Mouse (Mus musculus) thymus, postnatal 0 days (tissue): ENCODE measurements around the gene Slc39a11. TPM values are rescaled to one million over a fixed set of nuclear protein-coding genes. Genes with fewer than 3 reads are reported as not detected.

Source experiments
- DNase-seq: peaks from one replicate; pipeline ENCODE4 v3.0.0-alpha.2; 2015; ENCODE audit warnings: low spot score
- polyA plus RNA-seq: library from polyadenylated mRNA; unstranded; fragments of >200 nt; fragmentation: Nextera tagmentation; extraction: Ambion mirVana; gene quantifications from 2 replicates; pipeline ENCODE4 v1.2.1, GENCODE M21; 2015

The Slc39a11 gene
- polyA plus RNA-seq, 1 experiment from 2014 or later, result 19.4 TPM

DNA sequence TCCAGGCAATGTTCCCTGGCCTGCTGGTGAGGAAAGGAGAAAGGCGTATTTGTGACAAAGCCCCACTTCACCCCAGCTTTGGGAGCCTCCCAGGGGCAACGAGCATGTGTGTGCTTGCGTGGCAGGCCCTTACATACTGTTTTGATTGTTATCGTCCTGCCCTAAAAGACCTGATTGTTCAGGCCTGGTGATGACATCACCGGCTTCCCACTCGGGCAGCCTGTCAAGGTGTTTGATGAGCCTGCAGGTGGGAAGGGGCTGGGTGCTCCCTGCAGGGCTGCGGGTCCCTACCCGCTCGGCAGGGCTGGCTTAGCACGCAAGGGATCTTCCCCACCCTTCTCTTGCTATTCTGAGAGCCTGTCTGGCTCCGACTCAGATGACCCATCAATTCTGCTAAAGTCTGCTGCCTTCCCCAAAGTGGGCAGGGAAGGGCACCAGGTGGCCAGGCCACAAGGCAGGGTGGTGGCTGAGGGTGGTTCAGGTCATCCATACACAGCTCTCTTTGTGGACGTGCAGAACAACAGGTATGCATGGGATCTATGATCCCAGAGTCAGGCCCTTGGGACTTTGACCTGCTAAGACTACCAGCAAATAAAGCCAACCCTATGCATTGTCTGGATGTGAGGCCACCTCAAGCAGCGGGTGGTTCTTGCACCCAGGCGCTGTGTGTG, 390.0 kb downstream of the Slc39a11 start:
- DNase-seq, result no peak

GRCm38 (mm10) chr11:113258016-113258415, 391.9 kb downstream of the Slc39a11 start:
- DNase-seq, result no peak

DNA sequence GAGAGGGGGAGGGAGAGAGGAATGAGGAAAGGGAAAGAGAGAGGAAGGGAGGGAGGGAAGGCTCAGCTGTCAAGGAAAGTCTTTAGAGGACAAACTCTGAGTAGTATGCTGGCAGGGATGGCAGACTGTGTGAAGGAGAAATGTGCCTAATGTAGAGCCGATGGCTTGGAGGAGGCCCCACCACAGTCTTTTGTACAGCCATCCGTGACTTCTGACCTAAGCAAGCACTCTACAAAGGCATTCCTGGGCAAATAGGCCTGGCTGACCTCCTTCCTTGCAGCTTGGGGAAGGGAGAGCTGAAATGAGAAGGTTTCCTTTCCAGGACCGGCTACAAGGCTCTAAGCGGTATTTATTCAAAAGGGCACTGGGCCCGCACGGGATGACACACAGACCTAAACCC, 395.2 kb downstream of the Slc39a11 start:
- DNase-seq, result no peak

GRCm38 (mm10) chr11:113253169-113253568, 396.7 kb downstream of the Slc39a11 start:
- DNase-seq, result no peak

DNA sequence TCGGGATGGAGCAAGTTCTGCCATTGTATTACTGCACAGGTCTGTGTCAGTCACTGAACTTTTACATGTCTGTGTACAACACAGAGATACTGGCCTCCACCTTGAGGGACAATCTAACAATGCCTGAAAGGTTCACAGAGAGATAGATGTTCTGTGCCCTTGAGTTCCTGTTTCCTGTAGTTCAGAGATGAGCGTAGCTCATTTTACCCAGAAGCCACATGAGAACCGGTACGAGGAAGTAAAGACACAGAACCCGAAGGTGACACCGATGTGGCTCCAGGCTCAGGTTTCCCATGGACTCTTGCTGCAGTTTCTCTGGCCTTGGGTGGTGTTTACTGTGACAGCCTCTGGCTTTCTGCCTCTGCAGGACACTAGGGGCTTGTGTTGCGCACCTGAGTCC, 398.7 kb downstream of the Slc39a11 start:
- peak; percentile 25 for DNase-seq

- DNase-seq, result no peak
Measured at GRCm38 (mm10) chr11:113246475-113246874, 403.4 kb downstream of the Slc39a11 start.

- DNase-seq, result no peak
Measured at GRCm38 (mm10) chr11:113245666-113246065, 404.2 kb downstream of the Slc39a11 start.

DNA sequence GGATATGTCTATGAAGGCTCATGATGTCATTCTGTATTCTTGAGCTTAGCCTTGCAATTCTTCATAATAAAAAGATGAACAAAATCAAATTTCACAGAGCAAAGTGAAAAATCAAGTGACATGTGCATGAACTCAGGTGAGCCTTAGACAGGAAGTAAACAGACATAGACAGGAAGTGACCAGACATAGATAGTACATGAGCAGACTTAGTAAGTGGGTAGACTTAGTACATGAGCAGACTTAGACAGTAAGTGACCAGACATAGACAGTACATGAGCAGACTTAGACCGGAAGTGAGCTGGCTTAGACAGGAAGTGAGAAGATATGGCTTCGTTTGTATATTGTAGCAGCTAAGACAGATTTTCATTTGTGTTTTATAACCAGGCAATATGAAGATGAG, 415.4 kb downstream of the Slc39a11 start:
- DNase-seq, result no peak

- no peak for DNase-seq
Measured at GRCm38 (mm10) chr11:113232049-113232448, 417.8 kb downstream of the Slc39a11 start.

DNA sequence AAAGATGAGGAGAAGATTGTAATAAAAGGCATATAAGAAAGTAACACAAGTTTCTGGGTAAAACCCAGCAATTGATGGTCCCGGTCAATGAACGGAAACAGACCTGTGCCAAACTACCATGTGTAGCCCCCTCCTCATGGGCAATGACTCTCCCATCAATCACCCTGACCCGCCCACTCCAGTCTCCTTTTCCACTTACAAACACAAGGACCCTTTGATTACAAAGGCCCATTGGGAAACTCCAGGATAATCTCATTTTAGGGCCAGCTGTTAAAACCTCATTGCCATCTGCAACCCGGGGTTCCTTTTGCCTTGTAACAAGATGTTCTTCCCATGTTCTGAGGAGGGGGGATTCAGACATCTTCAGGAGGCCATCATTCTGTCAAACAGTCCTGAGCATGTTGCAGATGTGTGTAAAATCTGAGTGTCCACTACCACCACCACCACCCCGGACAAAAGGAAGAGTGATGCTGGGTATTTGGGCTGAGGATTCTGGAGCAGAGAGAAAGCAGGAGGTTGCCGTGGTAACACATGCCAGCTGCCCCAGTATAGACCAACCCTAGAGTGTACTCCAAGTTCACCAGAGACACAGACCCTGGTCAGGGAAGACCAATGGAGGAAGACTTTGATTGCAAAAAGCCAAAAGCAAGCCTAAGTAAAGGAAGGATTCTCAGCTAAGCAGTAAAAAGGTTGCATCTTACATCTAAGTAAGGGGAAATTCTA, 419.3 kb downstream of the Slc39a11 start:
- DNase-seq, result no peak

DNA sequence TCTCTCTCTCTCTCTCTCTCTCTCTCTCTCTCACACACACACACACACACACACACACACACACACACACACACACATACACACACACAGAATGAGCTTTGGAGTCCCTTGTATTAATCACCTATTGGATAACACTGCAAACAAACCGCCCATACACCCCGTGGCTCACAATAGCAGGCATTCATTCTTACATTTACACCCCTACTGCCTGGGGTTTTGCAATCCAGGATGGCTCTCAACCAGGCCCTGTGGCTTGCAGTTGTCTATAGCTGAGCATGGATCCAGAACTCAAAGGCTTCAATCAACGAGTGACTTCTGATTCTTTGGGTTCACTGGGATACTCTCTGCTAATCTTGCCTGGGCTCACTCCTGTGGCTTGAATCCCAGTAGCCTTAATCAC, 424.1 kb downstream of the Slc39a11 start:
- DNase-seq, result no peak

GRCm38 (mm10) chr11:113223756-113224323, 426.0 kb downstream of the Slc39a11 start:
- DNase-seq, result no peak

DNA sequence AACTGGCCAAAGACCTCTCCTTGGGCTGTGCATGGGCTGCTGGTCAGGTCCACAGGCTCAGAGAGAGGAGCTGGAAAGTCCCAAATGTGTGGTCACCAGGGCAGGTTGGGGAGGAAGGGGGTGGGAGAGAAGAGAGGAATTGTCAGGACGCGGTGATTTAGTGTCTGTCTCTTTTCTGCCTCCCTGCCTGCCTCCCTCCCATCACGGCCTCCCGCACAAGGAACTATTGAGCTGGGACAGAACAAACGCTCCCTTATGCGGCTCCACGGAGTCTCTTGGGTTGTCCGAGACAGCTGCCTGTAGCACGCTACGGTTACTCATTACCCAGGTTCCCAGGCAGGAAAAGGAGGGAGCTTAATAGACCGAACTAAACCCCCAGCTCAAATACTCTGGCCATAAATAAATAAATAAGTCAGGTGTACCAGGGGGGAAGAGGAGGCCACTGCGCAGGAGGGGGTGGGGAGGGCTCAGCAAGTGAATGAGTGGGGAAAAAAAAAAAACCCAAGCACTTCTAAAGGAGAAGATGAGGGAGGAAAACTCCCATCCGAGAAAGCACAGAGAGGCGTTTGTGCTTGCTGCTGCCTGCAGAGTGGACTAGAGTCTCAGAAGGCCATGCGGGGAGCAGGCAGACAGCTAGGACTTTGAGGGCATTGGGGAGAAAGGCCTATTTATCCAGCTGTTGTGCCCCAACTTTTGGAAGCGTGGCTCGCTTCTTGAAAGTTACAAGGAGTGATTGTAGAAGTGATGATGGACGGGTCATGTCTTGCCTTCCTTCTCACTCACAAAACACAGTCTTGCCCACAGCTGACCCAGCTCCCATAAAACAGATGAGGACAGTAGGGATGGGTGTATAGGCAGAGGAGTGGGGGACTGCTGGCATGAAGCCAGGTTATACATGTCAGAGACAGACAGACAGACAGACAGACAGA, 428.3 kb downstream of the Slc39a11 start:
- no peak for DNase-seq

GRCm38 (mm10) chr11:113220649-113221048, 429.2 kb downstream of the Slc39a11 start:
- no peak for DNase-seq

DNA sequence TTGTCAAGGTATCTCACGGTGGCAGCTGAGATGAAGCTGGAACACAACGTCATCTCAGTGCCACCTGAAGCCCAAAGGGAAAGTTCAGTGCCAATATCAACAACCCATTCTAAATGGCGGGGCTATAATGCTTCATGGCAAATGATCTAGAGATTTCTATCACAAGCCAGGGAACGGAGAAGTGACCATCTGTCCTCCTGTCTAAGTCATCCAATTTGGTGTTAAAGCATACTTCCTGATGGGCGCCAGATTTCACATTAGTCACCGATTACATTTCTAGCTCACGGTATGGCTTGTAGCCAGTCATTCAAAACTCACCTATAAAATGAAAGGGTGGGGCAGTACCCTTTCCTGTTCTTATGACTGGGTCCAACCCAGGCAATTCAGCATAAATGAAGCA, 435.1 kb downstream of the Slc39a11 start:
- no peak for DNase-seq

GRCm38 (mm10) chr11:113212390-113213025, 437.4 kb downstream of the Slc39a11 start:
- no peak for DNase-seq

- no peak for DNase-seq
Measured at GRCm38 (mm10) chr11:113209220-113209878, 440.5 kb downstream of the Slc39a11 start.

DNA sequence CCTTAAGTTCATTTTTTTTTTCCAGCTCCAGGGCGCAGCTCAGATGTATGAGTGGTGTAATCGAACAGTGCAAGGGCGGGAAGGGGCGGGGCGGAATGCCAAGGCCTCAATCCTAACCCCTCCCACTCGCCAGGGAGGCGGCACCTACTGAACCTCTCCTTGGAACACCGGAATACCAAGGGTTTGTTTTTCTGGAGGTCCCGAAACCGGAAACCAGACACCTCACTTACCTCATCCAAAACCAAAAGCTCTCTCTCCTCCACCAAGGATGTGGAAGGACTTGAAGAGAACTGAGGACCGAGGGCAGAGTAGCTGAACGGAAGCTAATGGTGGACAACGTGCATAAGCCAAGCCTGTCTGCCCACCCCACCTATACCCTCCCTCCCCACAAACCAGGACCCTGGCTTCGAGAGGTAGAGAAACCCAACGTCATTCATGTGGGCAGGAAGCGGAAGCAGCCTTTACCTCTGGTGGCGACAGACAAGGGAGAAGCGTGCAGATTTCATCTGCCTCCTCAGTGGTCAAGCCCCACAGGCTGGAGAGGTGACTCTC, 441.3 kb downstream of the Slc39a11 start:
- DNase-seq, result no peak

- DNase-seq, result no peak
Measured at GRCm38 (mm10) chr11:113207966-113208365, 441.9 kb downstream of the Slc39a11 start.

DNA sequence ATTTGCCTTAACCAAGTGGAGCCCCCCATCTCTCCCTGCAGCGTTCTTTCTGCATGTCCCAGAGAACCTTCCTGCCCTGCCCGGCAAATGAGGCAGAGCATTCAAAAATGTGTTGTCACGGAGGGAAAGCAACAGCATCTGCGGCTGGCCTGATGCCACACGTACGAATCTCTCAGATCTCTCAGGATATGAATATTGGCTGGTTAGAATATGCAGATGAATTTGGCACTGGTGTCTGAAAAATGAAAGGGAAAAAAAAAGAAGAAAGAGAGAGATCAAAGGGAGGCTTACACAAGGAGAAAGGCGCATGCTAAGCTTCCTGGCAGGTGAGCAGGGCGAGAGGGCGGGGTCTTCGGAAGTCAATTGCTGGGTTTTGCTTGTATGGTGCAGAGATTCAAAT, 443.8 kb downstream of the Slc39a11 start:
- no peak for DNase-seq
